Mouse (Mus musculus) intestine, embryonic 16.5 days (tissue): ENCODE data around the gene Efcab12. TPM values are rescaled to one million over a fixed set of nuclear protein-coding genes. Genes with fewer than 3 reads are reported as not detected.

ENCODE experiments used
- ATAC-seq: fragments of 200-750 bp; cut with Nextera tagmentation; 2 replicates; pipeline ENCODE4 v1.8.0; 2017; ENCODE audit warnings: moderate TSS enrichment, moderate library complexity
- H3K27ac ChIP-seq: fragments of 300-500 bp; sonication (generic); 2 replicates; pipeline ENCODE4 v1.5.1; 2014; ENCODE audit warnings: mild to moderate bottlenecking, low read length
- H3K27me3 ChIP-seq: fragments of 300-500 bp; sonication (generic); replicated peaks from 2 replicates; pipeline ENCODE4 v1.6.1; 2014; ENCODE audit warnings: low read length, control low read depth, mixed read lengths; ENCODE audit not compliant: control insufficient read depth, insufficient read depth
- H3K36me3 ChIP-seq: fragments of 300-500 bp; sonication (generic); 2 replicates; pipeline ENCODE4 v1.6.1; 2014; ENCODE audit warnings: low read length, control low read depth; ENCODE audit not compliant: control insufficient read depth, insufficient read depth
- H3K4me1 ChIP-seq: fragments of 300-500 bp; sonication (generic); 2 replicates; pipeline ENCODE4 v1.6.1; 2014; ENCODE audit warnings: low read length, control low read depth, mixed read lengths; ENCODE audit not compliant: control insufficient read depth, insufficient read depth
- H3K4me2 ChIP-seq: fragments of 300-500 bp; sonication (generic); 2 replicates; pipeline ENCODE4 v1.6.1; 2014; ENCODE audit warnings: low read depth, low read length, control low read depth
- H3K4me3 ChIP-seq: fragments of 300-500 bp; sonication (generic); 2 replicates; pipeline ENCODE4 v1.5.1; 2014; ENCODE audit warnings: mild to moderate bottlenecking, low read length
- H3K9ac ChIP-seq: fragments of 300-500 bp; sonication (generic); 2 replicates; pipeline ENCODE4 v1.6.1; 2014; ENCODE audit warnings: low read depth, low read length
- H3K9me3 ChIP-seq: fragments of 300-500 bp; sonication (generic); 2 replicates; pipeline ENCODE4 v1.6.1; 2016; ENCODE audit warnings: low read length, control low read depth; ENCODE audit not compliant: control insufficient read depth
- WGBS: fragments of 180-500 bp; shearing (Covaris S2); extraction: QIAGEN DNeasy Blood & Tissue Kit; methylation state at CpG from one replicate; pipeline ENCODE4 v1.1.7; 2014; 5-methylcytosine and 5-hydroxymethylcytosine counted together
- microRNA-seq: library from miRNA; unstranded; fragments of <30 nt; microRNA quantifications from one replicate; pipeline ENCODE4, GENCODE M21; 2016
- polyA plus RNA-seq: library from polyadenylated mRNA; unstranded; fragments of >200 nt; fragmentation: Nextera tagmentation; extraction: Ambion mirVana; gene quantifications from 2 replicates; pipeline ENCODE4 v1.2.1, GENCODE M21; 2015

Efcab12 gene
- polyA plus RNA-seq, 1 experiment from 2014 or later = 0.44 TPM

DNA sequence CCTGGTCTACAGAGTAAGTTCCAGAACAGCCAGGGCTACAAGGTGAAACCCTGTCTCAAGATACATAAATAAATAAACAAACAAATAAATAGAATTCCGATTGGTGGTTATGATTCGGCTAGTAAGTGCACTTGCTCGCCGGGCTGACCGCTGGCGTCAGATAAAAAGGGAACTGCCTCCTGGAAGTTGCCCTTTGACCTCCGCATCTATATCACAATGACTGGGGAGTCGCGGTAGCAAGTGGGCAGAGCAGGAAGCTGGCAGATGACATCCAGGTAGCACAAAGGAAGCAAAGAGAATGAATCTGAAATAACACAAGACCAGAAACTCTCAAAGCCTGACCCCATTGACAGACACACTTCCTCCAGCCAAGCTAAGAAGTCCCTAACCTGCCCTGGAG lies 70.9 kb downstream of the Efcab12 start:
- Histone ChIP-seq H3K9ac (no peak overlapping the region), H3K27me3 (no peaks in the 10 kb centered on the region), H3K27ac (no peak overlapping the region), H3K4me2 (no peak overlapping the region), H3K4me3 (no peak overlapping the region), H3K36me3 (no peaks in the 10 kb centered on the region), H3K4me1 (peaks cover 15% of the 10 kb centered on the region), H3K9me3 (no peaks in the 10 kb centered on the region)
- WGBS = 40% methylated on average over 9 of the region's 9 CpGs
- ATAC-seq = no peak

DNA sequence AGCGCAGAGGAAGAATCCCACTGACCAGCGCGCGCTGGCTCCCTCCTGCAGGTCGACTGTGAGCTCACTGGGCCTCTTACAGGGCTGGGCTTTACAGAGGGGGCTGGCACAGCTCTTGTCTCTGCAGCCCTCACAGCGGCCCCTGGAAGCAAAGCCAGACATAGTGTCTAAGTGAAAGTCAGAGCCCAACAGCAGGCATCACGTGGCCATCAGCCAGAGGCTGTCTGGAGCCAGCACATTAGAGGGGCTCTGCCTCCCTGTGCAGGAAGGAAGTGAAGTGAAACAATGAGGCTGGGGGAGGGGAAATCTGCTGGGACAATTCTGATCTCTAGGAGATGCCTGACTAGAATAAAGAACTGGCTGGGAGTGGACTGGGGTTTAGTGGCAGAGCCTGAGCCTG lies 74.0 kb downstream of the Efcab12 start:
- peak; percentile 87 for ATAC-seq
- Histone ChIP-seq H3K4me1 (peaks cover 18% of the 10 kb centered on the region), H3K27me3 (no peaks in the 10 kb centered on the region), H3K36me3 (no peaks in the 10 kb centered on the region), H3K4me2 (no peak overlapping the region), H3K27ac (peak overlapping the region; percentile 78), H3K9me3 (no peaks in the 10 kb centered on the region), H3K4me3 (no peak overlapping the region), H3K9ac (peak overlapping the region; percentile 15; the same call in 1 of the 2 replicates)
- 9% methylated on average over 7 of the region's 7 CpGs for WGBS

DNA sequence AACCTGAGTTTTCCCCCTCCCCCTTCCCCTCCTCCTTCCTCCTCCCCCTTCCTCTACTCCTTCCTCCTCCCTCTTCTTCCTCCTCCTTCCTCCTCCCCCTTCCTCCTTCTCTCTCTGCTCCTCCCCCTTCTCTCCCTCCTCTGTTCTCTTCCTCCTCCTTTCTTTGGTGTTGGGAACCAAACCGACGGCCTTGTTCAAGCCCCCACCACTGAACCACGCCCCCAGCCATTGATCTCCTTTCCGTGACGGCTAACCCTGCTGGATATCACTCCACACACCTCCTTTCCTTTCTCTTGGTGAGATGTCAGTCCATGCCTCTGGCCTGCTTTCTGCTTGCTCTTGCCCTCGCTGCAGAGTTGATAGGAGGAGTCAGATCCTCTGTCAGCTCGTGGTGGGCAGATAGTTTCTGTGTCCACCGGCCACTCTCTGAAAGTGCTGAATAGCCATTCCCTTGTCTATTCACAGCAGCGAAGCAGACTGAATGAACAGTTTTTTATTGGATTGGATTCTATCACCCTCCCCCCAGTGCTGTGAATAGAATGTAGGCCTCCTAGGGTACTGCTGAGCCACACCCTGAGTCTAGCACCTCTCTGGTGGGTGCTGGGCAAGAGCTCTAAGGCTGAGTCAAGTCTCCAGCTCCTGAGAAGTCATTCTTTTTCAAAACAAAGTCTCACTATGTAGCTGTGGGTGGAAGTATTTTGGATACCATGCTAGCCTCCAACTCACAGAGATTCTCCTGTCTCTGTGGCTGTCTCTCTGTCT lies 76.0 kb downstream of the Efcab12 start, which contains the start of gene Tmem40:
Gene Tmem40, minus strand, starts transcription at position 416 of the 762 bp plus-strand sequence.
- no peaks in the 10 kb centered on the region for H3K36me3 ChIP-seq
- H3K4me1 ChIP-seq = peaks cover 19% of the 10 kb centered on the region
- H3K9ac ChIP-seq = peak within 1 kb of the TSS; percentile 12; the same call in 1 of the 2 replicates
- 5% methylated on average over 9 of the region's 9 CpGs for WGBS
- H3K27ac ChIP-seq = peak within 1 kb of the TSS; percentile 17; the same call in 1 of the 2 replicates
- H3K4me3 ChIP-seq = no peak within 1 kb of the TSS
- H3K27me3 ChIP-seq = no peaks in the 10 kb centered on the region
- ATAC-seq = no peak
- no peak within 1 kb of the TSS; the same call in 1 of the 2 replicates for H3K4me2 ChIP-seq
- H3K9me3 ChIP-seq = no peaks in the 10 kb centered on the region

DNA sequence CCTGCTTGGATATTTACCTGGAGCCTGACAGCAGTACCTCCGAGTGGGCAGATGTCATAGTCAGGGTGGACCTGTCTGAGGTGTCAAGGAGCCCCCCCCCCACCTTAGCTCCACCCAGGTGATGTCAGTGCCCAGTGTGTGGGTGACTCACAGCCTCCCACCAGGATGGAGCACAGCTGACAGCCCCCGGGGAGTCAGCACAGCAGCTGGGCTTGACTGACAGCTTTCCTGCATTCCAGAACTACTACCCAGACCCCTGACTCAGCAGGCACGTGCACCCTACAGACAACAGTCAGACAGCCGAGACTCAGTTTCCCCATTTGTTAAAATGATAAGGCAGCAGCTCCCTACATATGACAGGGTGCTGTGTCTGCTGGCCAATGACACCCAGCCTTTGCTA lies 77.2 kb downstream of the Efcab12 start:
- Histone ChIP-seq H3K9ac (no peak overlapping the region), H3K36me3 (no peaks in the 10 kb centered on the region), H3K4me3 (no peak overlapping the region), H3K9me3 (no peaks in the 10 kb centered on the region), H3K4me2 (no peak overlapping the region), H3K27ac (no peak overlapping the region), H3K4me1 (peaks cover 19% of the 10 kb centered on the region), H3K27me3 (no peaks in the 10 kb centered on the region)
- WGBS = 46% methylated on average over 4 of the region's 4 CpGs
- no peak for ATAC-seq

Small RNAs within 50 kb of the gene (microRNA-seq; reads per million reads assigned to microRNA genes)
- 0.68 reads per million for gene Mir7660

Other genes starting within 250 kb of the Efcab12 start
- gene Mkrn2os, start 245.8 kb downstream of the Efcab12 start, polyA plus RNA-seq = 51.3 and 56.2 TPM in 2 replicates
- gene Mkrn2, start 236.5 kb downstream of the Efcab12 start, polyA plus RNA-seq = 25.6 and 25.9 TPM in 2 replicates
- gene Raf1, start 161.8 kb downstream of the Efcab12 start, polyA plus RNA-seq = 71.4 and 75.4 TPM in 2 replicates
- gene Tmem40, start 76.0 kb downstream of the Efcab12 start, polyA plus RNA-seq = 0.70 and 1.5 TPM in 2 replicates
- gene Cand2, start 63.9 kb downstream of the Efcab12 start, polyA plus RNA-seq = 12.6 and 13.3 TPM in 2 replicates
- 1,840 and 1,978 TPM in 2 replicates for gene Rpl32, start 29.7 kb downstream of the Efcab12 start, polyA plus RNA-seq
- 10.0 and 12.2 TPM in 2 replicates for gene Mbd4, start 15.0 kb upstream of the Efcab12 start, polyA plus RNA-seq
- 13.0 and 13.1 TPM in 2 replicates for gene Ift122, start 15.1 kb upstream of the Efcab12 start, polyA plus RNA-seq
- 0.31 TPM in 1 of 2 replicates, not detected in the other for gene Rho, start 93.3 kb upstream of the Efcab12 start, polyA plus RNA-seq
- not detected in 2 replicates for gene H1foo, start 106.5 kb upstream of the Efcab12 start, polyA plus RNA-seq
- 18.7 and 19.3 TPM in 2 replicates for gene Plxnd1, start 156.6 kb upstream of the Efcab12 start, polyA plus RNA-seq